Mouse (Mus musculus): ENCODE results near the gene Ifna5. TPM values are rescaled to one million over a fixed set of nuclear protein-coding genes. Genes with fewer than 3 reads are reported as not detected.

Ifna5 gene
- polyA plus RNA-seq, 1 experiment, result not detected

GRCm38 (mm10) chr4:88841438-88841911, 6.2 kb downstream of the Ifna5 start, which contains the start of gene Ifna4:
TSS of gene Ifna4 (plus strand) at chr4:88841861.
- Histone ChIP-seq H3K36me3 (ENCODE audit: control insufficient read depth, insufficient read depth, low read length) (no peaks in the 10 kb centered on the region), H3K27ac (ENCODE audit: control insufficient read depth, insufficient read depth, low read length) (no peak within 1 kb of the TSS), H3K4me3 (ENCODE audit: control insufficient read depth, insufficient read depth, low read length) (no peak within 1 kb of the TSS), H3K27me3 (ENCODE audit: control insufficient read depth, insufficient read depth, low read length) (no peaks in the 10 kb centered on the region), H3K4me1 (replicated peaks; ENCODE audit: control insufficient read depth, insufficient read depth, low read length) (no peaks in the 10 kb centered on the region)
- WGBS, result 89% methylated on average over 2 of the region's 2 CpGs
- no peak for DNase-seq
- TF ChIP-seq CTCF (IDR thresholded peaks at IDR 0.05; ENCODE audit: borderline replicate concordance, control insufficient read depth, extremely low read depth, insufficient read depth, low read length, poor library complexity) (no peak), POLR2A (IDR thresholded peaks at IDR 0.05; ENCODE audit: control insufficient read depth, extremely low read depth, insufficient read depth, low read length, poor library complexity) (no peak)

GRCm38 (mm10) chr4:88845334-88845733, 10.0 kb downstream of the Ifna5 start:
- Histone ChIP-seq H3K4me3 (ENCODE audit: control insufficient read depth, insufficient read depth, low read length) (no peak overlapping the region), H3K4me1 (replicated peaks; ENCODE audit: control insufficient read depth, insufficient read depth, low read length) (no peaks in the 10 kb centered on the region), H3K36me3 (ENCODE audit: control insufficient read depth, insufficient read depth, low read length) (no peaks in the 10 kb centered on the region), H3K27ac (ENCODE audit: control insufficient read depth, insufficient read depth, low read length) (no peak overlapping the region), H3K27me3 (ENCODE audit: control insufficient read depth, insufficient read depth, low read length) (no peaks in the 10 kb centered on the region)
- TF ChIP-seq POLR2A (IDR thresholded peaks at IDR 0.05; ENCODE audit: control insufficient read depth, extremely low read depth, insufficient read depth, low read length, poor library complexity) (no peak), CTCF (IDR thresholded peaks at IDR 0.05; ENCODE audit: borderline replicate concordance, control insufficient read depth, extremely low read depth, insufficient read depth, low read length, poor library complexity) (no peak)
- 42% methylated on average over 2 of the region's 2 CpGs for WGBS
- no peak for DNase-seq

- no peak for TF ChIP-seq CTCF (IDR thresholded peaks at IDR 0.05; ENCODE audit: borderline replicate concordance, control insufficient read depth, extremely low read depth, insufficient read depth, low read length, poor library complexity)
- no peak for TF ChIP-seq POLR2A (IDR thresholded peaks at IDR 0.05; ENCODE audit: control insufficient read depth, extremely low read depth, insufficient read depth, low read length, poor library complexity)
- no peak within 1 kb of the TSS for H3K4me3 ChIP-seq (ENCODE audit: control insufficient read depth, insufficient read depth, low read length)
- no peak for DNase-seq
- H3K36me3 ChIP-seq (ENCODE audit: control insufficient read depth, insufficient read depth, low read length), result no peaks in the 10 kb centered on the region
- WGBS, result 41% methylated on average over 1 of the region's 1 CpGs
- no peaks in the 10 kb centered on the region for H3K27me3 ChIP-seq (ENCODE audit: control insufficient read depth, insufficient read depth, low read length)
- H3K4me1 ChIP-seq (replicated peaks; ENCODE audit: control insufficient read depth, insufficient read depth, low read length), result no peaks in the 10 kb centered on the region
- no peak within 1 kb of the TSS for H3K27ac ChIP-seq (ENCODE audit: control insufficient read depth, insufficient read depth, low read length)
Observed at GRCm38 (mm10) chr4:88849698-88850097, 14.4 kb downstream of the Ifna5 start, which contains the start of gene Ifna1. TSS of gene Ifna1 (plus strand) at chr4:88850087.

- 94% methylated on average over 4 of the region's 4 CpGs for WGBS
- H3K36me3 ChIP-seq (ENCODE audit: control insufficient read depth, insufficient read depth, low read length), result no peaks in the 10 kb centered on the region
- DNase-seq, result no peak
- H3K27me3 ChIP-seq (ENCODE audit: control insufficient read depth, insufficient read depth, low read length), result no peaks in the 10 kb centered on the region
- no peak overlapping the region for H3K4me3 ChIP-seq (ENCODE audit: control insufficient read depth, insufficient read depth, low read length)
- no peaks in the 10 kb centered on the region for H3K4me1 ChIP-seq (replicated peaks; ENCODE audit: control insufficient read depth, insufficient read depth, low read length)
- TF ChIP-seq POLR2A (IDR thresholded peaks at IDR 0.05; ENCODE audit: control insufficient read depth, extremely low read depth, insufficient read depth, low read length, poor library complexity) (no peak), CTCF (IDR thresholded peaks at IDR 0.05; ENCODE audit: borderline replicate concordance, control insufficient read depth, extremely low read depth, insufficient read depth, low read length, poor library complexity) (no peak)
- H3K27ac ChIP-seq (ENCODE audit: control insufficient read depth, insufficient read depth, low read length), result no peak overlapping the region
Observed at GRCm38 (mm10) chr4:88851026-88851763, 15.9 kb downstream of the Ifna5 start.

GRCm38 (mm10) chr4:88859214-88859613, 23.9 kb downstream of the Ifna5 start:
- H3K27ac ChIP-seq (ENCODE audit: control insufficient read depth, insufficient read depth, low read length), result no peak overlapping the region
- TF ChIP-seq CTCF (IDR thresholded peaks at IDR 0.05; ENCODE audit: borderline replicate concordance, control insufficient read depth, extremely low read depth, insufficient read depth, low read length, poor library complexity) (no peak), POLR2A (IDR thresholded peaks at IDR 0.05; ENCODE audit: control insufficient read depth, extremely low read depth, insufficient read depth, low read length, poor library complexity) (no peak)
- DNase-seq, result no peak
- H3K36me3 ChIP-seq (ENCODE audit: control insufficient read depth, insufficient read depth, low read length), result no peaks in the 10 kb centered on the region
- H3K27me3 ChIP-seq (ENCODE audit: control insufficient read depth, insufficient read depth, low read length), result no peaks in the 10 kb centered on the region
- peaks cover 1% of the 10 kb centered on the region; the same call in 1 of the 2 replicates for H3K4me1 ChIP-seq (replicated peaks; ENCODE audit: control insufficient read depth, insufficient read depth, low read length)
- H3K4me3 ChIP-seq (ENCODE audit: control insufficient read depth, insufficient read depth, low read length), result no peak overlapping the region

- Histone ChIP-seq H3K27ac (ENCODE audit: control insufficient read depth, insufficient read depth, low read length) (no peak overlapping the region), H3K4me3 (ENCODE audit: control insufficient read depth, insufficient read depth, low read length) (no peak overlapping the region), H3K36me3 (ENCODE audit: control insufficient read depth, insufficient read depth, low read length) (no peaks in the 10 kb centered on the region), H3K4me1 (replicated peaks; ENCODE audit: control insufficient read depth, insufficient read depth, low read length) (peaks cover 7% of the 10 kb centered on the region), H3K27me3 (ENCODE audit: control insufficient read depth, insufficient read depth, low read length) (no peaks in the 10 kb centered on the region)
- no peak for DNase-seq
- WGBS, result 40% methylated on average over 7 of the region's 7 CpGs
- TF ChIP-seq CTCF (IDR thresholded peaks at IDR 0.05; ENCODE audit: borderline replicate concordance, control insufficient read depth, extremely low read depth, insufficient read depth, low read length, poor library complexity) (no peak), POLR2A (IDR thresholded peaks at IDR 0.05; ENCODE audit: control insufficient read depth, extremely low read depth, insufficient read depth, low read length, poor library complexity) (no peak)
Observed at GRCm38 (mm10) chr4:88863309-88863708, 28.0 kb downstream of the Ifna5 start.
